Mouse (Mus musculus): Measurements from ENCODE around the gene Ppp1r15b.

Gene Ppp1r15b

DNA sequence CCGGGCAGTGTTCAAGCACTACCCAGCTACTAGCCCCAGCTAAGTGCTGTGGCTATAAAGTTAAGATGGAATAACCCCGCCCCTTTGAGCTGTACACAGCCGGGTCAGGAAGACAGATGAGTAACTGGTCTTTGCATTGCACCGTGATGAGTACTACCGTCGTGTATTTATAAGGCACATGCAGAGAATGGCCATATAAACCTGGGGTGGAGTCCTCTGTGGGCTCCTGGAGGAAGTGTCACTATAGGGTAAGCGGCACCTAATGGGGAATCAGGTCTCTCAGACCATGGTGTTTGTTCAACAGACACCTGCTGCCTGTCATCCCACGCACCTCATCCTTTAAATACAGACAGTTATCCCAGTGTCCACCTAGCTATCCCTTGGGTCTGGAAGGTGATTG, 32.0 kb downstream of the Ppp1r15b start:
- no peak for DNase-seq

DNA sequence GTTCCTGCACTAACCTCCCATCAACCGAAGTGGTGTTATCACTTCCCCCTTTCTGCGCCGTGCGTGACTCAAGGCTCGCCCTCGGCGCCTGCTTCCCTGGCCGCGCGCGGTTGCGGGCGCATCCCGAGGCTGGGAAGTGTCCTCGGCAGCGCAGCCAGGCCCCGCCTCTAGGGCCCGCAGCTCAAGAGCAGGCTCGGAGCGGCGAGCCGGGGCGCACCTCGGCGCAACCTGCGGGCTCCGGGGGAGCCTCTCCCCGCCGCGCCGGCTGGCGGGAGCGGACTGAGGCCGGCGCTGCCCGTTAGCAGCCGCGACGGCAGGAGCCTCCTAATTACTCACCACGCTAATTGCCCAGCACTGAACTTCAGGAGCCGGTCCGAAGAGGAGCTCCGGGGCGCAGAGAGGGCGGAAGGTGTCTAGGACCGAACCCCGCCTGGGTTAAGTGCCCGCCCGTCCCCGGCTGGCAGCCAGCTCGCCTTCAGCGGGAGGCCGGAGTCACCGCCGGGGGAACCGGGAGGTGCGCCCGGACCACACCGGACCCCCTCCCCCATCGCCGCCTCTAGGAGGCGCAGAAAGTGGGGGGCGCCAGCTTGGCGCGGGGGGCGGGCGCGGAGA, 33.0 kb downstream of the Ppp1r15b start, which contains the start of gene Plekha6:
Gene Plekha6, plus strand, starts transcription at position 391 of the 612 bp plus-strand sequence.
- DNase-seq = peak; percentile 66

DNA sequence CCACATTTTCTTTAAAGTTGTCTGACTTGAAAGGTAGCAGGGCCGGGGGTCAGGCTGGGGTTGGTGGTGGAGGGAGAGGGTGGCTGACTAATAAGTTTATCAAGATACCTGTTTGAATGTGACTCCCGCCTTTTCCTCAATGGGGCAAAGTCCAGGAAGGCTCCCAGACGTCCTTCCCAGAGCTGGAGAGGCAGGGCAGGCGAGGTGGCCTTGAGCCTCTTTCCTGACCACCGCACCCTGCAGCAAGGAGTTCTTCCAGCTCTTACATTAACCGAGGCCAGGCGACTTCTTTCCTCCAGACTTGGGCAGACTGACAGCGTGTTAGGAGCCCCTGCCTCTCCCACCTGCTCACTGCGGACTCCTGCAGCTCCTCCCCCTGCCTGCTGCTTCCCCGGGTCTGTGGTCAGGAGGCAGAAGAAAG, 33.7 kb downstream of the Ppp1r15b start:
- peak; percentile 63 for DNase-seq

DNA sequence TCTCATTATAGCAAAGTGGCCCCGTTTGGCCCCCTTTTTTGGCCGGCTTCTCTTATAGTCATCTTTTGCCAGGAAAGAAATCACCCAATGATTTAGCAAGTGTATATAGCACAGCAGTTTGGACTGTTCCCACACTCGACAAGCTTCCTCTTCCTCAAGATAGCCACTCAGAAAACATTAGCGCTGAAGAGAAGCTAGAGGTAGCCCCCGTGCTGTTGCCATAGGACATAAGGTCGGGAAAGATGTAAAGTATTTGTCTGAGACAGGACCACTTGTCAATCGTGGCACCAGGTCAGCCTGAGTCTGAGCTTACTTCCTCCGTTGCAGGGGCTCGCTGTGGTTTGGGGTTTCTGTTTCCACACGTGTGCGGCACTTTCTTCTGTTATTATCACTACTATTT, 34.2 kb downstream of the Ppp1r15b start:
- DNase-seq = no peak

DNA sequence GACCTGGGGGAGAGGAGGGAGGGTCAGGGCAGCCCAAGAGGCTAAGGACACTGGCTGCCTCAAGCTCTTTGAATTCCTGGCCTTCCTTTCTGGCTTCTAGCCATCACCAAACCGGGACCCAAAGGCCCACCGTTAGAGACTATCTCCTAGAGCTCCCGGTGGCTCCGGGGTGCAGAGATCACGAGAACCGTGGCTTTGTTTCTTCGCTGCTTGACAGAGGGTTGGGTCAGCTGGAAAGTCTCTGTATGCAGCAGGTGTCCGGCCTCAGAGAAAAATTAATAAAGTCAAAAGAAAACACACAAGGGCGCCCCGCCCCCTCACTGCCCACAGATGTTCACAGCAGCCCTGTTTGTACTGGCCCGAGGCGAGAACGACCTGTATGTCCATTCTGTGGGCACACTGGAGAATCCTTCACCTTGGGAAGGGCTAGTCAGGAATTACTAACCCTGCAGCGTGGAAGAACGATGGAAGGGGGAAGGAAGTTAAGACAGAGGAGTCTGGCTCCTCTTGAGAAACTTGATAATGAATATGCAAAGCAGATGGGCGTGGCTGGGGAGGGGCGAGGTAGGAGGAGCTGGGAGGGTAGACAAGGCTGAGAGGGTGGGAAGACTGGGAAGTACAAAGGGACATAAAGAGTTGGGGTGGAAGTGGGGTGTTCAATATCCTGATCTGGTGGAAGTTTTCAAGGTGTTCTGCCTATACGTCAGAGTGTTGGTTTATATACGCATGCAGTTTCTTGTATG, 37.5 kb downstream of the Ppp1r15b start:
- DNase-seq = no peak

DNA sequence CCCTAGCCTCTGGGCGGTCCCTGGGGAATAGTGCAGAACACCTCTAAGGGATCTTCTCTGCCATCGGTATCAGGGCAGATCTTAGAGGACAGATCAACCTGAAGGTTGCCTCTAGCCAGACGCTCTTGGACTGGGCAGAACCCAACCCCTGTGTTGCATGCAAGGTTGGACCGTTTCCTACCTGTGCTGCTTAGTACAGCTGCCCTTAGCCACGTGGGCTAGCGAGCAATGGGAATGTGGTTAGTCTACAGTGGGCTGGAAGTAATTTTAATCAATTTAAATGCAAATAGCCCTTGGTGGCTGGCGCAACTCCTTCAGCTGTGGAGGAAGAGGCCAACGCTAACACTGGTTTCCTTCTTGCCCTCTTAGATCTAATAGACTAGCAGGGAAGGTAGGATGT, 39.3 kb downstream of the Ppp1r15b start:
- DNase-seq = no peak

DNA sequence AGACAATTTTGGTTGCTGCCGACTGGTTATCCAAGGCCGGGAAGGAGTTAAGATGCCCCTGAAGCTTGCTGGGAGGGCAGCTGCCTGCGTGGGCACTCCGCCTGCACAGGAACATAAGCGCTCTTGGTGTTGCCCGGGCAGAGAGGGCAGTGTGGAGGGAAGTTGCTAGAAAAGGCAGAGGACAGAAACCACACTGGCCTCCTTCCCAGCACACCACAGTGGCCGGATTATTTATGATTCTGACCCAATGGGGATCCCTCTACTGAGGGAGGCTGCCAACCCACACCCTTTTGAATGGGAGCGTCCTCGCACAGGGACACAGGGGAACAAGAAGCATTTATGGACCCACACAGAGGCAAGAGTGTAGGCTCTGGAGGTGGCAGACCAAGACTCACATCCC, 40.4 kb downstream of the Ppp1r15b start:
- DNase-seq = no peak

DNA sequence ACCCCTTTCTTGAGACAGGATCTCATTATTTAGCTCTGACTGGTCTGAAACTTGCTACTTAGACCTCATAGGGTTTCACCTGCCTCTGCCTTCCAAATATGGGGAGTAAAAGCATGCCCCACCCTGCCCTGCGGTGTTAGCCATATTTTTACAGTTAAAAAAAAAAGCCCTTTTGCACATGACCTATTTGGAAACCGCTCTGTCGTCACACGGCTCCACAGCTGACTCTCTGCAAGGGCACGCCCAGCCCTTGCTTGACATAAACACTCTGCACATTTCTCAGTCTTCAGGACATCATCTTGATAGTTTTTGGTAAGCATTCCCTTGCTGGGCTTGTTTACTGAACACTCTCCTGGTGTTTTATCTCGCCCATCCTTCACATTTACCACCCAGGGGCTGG, 44.2 kb downstream of the Ppp1r15b start:
- DNase-seq = no peak

DNA sequence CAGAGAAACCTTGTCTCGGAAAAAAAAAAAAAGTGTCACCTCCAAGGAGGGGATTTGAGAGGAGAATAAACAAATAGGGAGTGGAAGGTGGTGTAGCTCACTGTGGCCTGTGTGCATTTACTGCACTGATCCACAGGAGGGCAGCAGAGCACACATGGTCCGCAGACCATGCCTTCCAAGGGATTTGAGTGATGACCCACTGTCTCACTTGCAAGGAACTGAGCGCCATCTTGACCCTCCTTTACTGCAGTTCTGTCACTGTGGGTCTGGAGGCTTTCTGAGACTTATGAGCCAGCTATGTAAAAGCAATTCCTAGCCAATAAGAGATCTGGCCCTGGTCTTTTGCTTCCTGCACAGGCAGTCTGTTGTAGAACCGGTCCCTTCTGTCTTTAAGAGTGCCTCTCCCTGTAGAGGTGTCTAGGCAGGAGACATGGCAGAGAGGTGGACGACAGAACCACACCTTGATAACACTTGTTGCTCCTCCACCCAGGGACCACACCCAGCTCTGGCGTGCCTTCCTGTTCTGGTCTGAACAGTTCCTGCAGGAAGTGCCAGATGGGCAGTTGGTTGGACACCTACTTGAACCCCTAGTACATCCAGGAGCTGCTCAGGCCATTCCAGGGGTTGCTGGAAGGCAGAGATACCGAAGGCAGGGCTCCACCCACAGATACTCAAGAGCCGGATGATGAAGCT, 46.7 kb downstream of the Ppp1r15b start:
- peak; percentile 75 for DNase-seq

DNA sequence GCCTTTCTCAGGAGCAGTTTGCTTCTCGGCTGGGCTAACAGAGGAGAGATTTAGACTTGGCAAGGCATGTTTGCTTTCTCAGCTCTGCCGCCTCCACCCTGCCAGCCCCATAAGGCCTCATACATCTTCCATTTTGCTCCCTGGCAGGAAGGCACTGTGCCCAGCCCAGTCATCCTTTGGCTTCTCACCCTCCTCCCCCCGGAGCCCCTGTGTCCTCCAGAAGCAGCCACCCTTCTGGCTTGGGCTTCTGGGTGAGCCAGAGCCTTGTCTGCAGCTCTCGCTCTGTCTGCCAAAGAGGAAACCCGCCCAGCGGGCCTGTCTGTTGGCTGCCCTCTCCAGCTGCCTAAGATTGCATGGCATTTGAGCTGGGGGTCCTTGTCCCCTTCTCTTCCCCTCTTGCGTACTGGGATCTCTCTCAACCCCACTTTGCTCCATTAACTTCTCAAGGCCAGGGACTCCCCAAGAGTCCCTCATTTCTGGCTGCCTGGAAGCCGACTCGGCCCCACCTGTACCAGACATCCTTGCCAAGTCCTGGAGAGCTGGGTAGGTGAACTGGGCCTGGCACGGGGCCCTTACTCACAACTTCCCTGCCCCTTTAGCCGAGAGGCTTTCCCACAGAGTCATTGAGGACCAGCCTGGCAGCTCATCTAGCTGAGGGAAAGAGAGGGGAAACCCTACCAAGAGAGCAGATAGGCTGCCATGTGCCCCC, 47.9 kb downstream of the Ppp1r15b start:
- DNase-seq = no peak

DNA sequence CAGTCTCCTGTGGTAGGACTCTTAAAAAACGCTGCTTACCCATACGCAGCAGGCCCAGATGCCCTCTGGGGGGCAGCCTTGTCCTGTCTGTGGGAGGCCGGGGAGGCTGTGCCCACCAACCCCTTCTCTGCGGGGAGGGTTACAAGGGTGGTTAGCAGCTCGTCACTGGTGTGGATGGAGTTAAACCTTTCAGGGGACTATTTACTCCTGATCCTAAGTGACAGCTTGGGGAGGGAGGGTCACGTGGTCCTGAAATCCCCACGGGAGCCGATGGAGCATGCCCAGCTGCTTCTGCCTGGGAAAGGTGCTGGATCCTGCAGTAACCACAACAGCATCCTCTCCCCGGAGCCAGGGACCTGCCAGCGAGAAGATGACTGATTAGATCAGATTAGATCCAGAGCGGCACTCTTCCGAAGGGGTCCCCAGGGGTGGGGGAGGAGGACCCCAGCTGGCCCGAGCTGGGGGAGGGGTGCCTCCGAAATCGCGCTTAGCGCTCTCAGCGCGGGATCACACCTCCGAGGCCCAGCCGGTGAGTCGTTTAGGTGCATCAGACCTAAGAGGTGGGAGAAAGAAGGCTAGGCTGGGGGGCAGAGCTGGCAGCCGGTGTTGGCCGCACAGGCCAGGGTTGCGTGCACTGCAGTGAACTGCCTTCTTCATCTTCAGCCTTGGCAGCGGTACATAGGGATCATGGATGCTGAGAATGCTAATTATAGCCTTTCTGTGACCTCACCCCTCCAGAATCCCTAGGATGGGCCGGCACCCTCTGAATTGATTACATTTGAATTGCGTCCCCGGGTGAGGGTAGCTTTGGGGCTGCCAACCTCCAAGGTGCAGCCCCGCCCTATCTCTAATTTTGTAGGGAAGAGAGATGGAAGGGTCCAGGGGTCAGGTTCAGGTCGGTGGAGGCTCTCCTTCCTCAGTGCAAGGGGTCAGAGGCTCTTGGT, 50.4 kb downstream of the Ppp1r15b start:
- peak; percentile 92 for DNase-seq

DNA sequence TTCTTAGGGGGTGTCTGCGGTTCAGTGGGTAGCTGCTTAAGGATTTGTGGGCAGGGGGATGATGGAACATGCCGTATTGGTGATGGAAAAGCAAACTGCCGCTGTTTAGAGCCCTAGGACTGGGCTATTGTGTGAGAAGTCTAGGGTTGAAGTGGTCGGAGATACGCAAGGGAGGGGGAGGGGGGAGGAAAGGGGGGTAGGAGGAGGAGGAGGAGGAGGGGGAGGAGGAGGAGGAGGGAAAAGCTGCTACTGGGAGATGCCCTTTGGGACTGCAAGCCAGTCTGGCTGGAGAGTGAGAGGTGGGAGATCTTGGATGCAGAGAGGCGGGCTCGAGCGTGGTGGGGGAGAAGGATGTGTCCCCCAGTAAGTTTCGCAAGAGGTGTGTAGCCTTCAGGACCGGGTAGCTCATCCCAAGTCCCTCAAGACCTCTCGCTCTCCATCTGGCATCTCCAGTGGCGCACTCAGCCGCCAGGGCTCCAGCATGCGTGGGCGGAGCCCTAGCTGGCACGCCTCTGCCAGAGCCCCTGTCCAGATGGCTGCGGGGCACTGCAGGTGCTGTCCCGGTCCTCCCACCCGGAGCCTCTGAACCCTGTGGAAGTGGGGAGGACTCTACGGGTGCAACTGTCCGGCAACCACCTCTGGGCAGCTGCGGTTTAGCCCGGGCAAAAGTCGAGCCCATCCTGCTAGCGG, 51.2 kb downstream of the Ppp1r15b start:
- DNase-seq = peak; percentile 50

DNA sequence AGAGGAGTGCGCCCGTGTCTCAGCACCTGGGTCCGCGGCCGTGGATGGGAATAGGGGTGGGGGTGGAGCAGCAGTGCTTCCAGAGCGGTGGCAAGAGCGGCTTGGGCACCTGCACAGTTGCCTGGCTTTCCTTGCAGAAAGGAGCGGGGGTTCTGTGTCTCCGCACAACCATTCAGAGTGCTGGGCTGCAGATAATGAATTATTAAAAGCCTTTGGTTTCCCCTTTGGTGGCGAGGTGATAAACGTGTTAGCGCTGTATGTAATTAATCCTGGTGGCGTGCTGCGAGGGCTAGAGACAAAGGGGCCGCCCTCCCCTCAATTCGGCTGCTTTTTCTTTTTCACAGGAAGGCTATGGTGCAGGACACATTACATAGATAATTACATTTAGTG, 51.8 kb downstream of the Ppp1r15b start:
- DNase-seq = no peak

DNA sequence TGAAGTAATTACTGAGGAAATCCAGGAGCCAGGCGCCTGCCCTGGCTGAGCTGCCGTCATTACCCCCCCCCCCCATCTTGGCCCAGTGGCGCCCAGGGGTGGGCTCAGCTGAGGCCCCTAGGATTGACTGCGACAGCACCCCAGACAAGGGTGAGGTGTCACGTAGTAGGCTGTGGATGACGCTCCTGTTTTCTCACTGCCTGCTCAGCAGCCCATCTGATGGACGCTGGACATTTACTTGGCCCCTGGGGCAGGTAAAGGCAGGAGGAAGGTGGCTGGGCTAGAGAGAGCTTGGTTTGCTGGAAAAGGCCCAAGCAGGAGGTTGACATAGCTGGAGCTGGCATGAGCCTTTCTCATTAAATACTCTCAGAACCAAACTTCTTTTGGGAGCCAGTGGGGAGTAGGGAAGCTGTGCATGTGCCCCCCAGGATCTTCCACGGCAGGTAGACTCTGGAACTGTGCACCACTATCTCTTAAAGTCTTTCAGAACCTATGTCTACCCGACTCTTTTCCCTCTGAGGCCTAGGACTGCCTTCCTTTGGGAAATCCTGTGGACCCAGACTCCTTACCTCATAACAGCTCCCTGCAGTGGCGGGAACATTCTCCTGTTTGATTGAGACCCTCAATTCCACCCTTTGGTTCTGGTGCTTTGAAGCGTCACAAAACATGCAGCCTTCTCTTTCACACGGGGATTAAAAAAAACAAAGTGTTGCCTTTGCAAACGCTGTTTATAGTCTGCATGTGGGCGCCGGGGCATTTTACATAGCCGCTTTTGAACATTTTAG, 52.4 kb downstream of the Ppp1r15b start:
- DNase-seq = no peak

DNA sequence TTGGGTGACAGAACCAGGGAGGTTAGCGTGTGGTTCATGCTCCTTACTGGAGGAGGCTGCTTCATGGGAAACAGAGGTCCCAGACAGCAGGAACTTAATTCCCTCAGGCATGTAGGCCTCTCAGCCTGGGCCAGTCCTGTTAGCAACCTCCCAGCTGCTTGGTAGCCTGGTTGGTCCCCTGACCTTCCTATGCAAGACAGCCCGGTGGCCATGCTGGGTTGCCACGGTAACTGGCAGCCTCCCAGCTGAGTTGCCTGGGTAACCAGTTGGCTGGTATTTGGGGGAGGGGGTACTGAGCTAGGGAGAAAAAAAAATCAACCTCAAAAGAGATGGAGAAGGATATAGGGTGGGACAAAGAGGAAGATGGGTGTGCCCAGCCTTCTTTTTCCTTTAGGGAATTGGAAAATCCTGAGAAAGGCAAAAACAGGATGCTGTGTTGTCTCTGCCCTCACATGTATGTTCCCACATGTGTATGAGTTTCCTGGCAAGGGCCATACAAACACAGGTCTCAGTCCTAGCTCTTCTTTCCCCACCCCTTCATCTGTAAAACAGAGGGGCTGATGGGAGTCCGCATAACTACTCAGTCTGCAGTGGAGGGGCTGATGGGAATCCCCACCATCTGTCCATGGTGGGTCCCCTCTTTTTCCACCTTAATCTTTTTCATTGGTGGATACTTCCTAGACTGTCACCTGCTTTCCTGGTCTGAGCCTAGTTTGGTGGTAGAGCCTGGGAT, 57.2 kb downstream of the Ppp1r15b start:
- no peak for DNase-seq

DNA sequence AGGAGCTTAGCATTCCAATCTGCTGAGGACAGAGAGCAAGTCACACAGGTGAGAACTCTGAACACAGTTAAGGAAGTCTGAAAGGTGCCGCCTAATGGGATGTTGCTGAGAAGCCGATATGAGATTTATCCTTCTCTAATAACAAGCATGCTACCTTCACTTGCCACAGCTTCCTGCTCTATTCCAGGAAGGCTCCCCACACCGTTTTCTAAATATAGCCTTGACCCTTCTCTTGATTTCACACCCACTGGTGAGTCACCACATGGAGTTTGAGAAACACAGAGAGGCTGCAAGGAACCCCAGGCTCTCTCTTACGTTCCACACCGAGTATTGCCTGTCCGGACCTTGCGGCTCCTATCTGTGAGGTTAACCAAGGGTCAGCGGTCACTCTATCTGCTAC, 57.8 kb downstream of the Ppp1r15b start:
- DNase-seq = no peak
